Mouse (Mus musculus): ENCODE results near the gene Zfp9. TPM values are rescaled to one million over a fixed set of nuclear protein-coding genes. Genes with fewer than 3 reads are reported as not detected.

Gene Zfp9
- 21.9 and 27.5 TPM in 2 replicates for total RNA-seq (2014; rRNA removed)
- polyA plus RNA-seq (2015; fragmentation: Nextera tagmentation; extraction: Ambion mirVana), result 4.8 and 9.2 TPM in 2 replicates

DNA sequence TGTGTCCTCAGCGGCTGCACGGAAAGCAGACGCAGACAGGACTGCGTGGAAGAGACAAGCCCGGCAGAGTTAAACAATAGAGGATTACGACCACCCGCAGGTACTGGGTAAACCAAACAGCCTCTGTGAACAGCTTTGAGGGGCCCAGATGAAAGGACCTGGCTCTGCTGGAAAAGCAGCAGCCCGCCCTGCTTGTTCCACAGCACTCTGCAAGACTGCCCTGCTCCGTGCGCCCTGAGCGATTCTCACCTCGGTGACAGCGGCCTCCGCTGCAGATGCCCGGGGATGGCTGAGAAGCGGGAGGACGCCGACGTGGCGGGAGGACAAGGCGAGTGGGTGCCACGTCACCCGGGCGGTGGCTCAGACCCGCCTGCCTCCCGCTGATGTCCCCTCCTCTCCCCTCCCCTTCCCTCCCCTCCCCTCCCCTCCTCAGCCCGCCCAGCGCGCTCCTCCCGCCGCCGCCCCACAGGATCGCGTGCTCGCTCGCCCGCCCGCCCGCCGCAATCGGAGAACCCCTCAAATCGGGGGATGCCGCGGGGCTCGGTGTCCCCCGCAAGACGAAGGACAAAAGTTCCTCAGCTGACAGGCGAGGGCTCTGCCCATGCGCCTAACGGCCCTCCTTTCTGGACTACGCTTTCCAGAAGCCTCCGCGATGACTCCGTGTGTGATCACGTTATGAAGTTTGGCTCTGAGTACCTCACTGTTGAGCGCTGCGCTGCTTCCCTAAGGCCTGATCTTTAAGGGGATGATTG lies at the start of gene Zfp9:
Gene Zfp9 (minus strand): TSS at position 364 of the 752 bp plus-strand sequence.
- ATAC-seq (peak; percentile 96), DNase-seq (peak; percentile 90)
- H3K9ac ChIP-seq, result peak within 1 kb of the TSS; percentile 84
- no peak for TF ChIP-seq CTCF (IDR thresholded peaks at IDR 0.05; ENCODE audit: low read depth)
- H3K4me1 ChIP-seq (ENCODE audit: insufficient read depth), result peaks cover 14% of the 10 kb centered on the region
- H3K4me2 ChIP-seq (ENCODE audit: low read depth), result peak within 1 kb of the TSS; percentile 62
- 1% methylated on average over 48 of the region's 57 CpGs for WGBS
- peak within 1 kb of the TSS; percentile 77 for H3K4me3 ChIP-seq (ENCODE audit: low read depth, low read length)
- peak within 1 kb of the TSS; percentile 90 for H3K27ac ChIP-seq (ENCODE audit: low read depth, low read length)
- H3K27me3 ChIP-seq (ENCODE audit: insufficient read depth, low read length), result no peaks in the 10 kb centered on the region
- H3K36me3 ChIP-seq (ENCODE audit: insufficient read depth), result peaks cover 8% of the 10 kb centered on the region
- no peaks in the 10 kb centered on the region for H3K9me3 ChIP-seq (ENCODE audit: low read length)

DNA sequence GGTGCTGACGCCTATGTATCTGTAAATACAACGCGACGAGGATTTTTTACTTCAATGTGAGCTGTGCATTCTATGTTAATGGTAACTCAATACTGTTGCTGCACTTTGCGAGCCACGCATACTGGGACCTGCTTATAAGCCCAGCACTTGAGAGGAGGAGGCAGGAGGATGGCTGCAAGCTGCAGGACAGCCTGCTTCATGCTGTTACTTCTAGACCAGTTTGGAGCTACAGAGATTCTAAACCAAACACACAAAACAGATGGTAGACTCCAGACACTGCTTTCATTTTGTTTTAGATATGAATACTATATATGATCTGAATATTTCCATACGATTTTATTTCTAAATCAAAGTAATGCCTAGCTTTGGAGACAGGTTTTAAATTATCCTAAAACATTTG lies 41.5 kb upstream of the Zfp9 start:
- H3K4me3 ChIP-seq (ENCODE audit: low read depth, low read length), result no peak overlapping the region
- WGBS, result 89% methylated on average over 7 of the region's 7 CpGs
- peak; percentile 2 for DNase-seq
- no peaks in the 10 kb centered on the region for H3K27me3 ChIP-seq (ENCODE audit: insufficient read depth, low read length)
- ATAC-seq, result peak; percentile 59
- no peaks in the 10 kb centered on the region for H3K4me1 ChIP-seq (ENCODE audit: insufficient read depth)
- no peak overlapping the region for H3K27ac ChIP-seq (ENCODE audit: low read depth, low read length)
- H3K4me2 ChIP-seq (ENCODE audit: low read depth), result no peak overlapping the region
- no peak overlapping the region for H3K9ac ChIP-seq
- H3K9me3 ChIP-seq (ENCODE audit: low read length), result no peaks in the 10 kb centered on the region
- no peak for TF ChIP-seq CTCF (IDR thresholded peaks at IDR 0.05; ENCODE audit: low read depth)
- H3K36me3 ChIP-seq (ENCODE audit: insufficient read depth), result peaks cover 66% of the 10 kb centered on the region

DNA sequence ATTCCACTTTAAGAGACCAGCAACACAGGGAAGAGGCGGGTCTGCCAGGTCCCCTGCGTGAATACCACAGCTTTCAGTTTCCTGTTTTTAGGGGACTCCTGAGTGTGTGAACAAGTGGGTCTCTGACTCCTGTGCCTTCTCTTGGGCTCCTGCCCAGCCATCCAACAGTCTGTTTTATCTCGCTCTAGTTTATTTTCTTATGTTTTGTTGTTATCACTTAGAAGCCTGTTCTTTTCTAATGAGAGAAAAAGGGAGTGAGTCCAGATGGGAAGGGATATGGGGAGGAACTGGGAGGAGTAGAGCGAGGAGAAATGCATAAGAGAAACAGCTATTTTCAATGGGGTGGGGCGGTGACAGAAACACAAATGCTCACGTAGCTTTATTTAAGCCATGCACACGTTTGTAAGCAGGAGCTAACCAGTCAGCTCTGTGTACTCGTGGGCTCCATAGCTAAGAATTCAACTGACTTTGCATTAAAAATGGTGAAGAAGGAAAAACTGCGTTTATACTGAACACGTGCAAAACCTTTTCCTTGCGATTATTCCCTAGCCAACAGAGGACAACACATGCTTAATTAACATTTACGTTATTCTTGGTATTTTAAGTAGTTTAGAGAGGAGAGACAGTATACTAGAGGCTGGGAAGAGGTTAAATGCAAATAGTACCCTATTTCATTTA lies 34.4 kb upstream of the Zfp9 start:
- DNase-seq (no peak), ATAC-seq (no peak)
- Histone ChIP-seq H3K36me3 (ENCODE audit: insufficient read depth) (peaks cover 65% of the 10 kb centered on the region), H3K9ac (no peak overlapping the region), H3K27me3 (ENCODE audit: insufficient read depth, low read length) (no peaks in the 10 kb centered on the region), H3K4me1 (ENCODE audit: insufficient read depth) (no peaks in the 10 kb centered on the region), H3K4me2 (ENCODE audit: low read depth) (no peak overlapping the region), H3K27ac (ENCODE audit: low read depth, low read length) (no peak overlapping the region), H3K9me3 (ENCODE audit: low read length) (no peaks in the 10 kb centered on the region), H3K4me3 (ENCODE audit: low read depth, low read length) (no peak overlapping the region)
- 91% methylated on average over 12 of the region's 12 CpGs for WGBS
- TF ChIP-seq CTCF (IDR thresholded peaks at IDR 0.05; ENCODE audit: low read depth), result no peak

DNA sequence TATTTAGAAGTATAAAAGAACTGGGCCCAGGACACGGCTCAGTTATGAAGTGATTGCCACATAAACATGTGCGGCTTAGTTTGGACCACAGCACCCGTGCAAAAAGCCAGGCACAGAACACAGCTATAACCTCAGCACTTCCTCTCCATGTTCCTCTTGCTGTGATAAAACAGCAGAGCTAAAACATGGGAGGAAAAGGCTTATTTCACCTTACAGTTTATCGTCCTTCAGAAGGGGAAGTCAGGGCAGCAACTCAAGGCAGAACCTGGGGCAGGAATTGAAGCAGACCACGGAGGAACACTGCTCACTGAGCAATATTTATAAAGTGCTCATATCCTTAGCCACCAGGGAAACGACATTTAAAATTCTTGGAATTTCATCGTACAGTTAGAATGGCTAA lies 19.9 kb upstream of the Zfp9 start:
- WGBS, result 90% methylated on average over 7 of the region's 7 CpGs
- H3K9ac ChIP-seq, result no peak overlapping the region
- no peak for TF ChIP-seq CTCF (IDR thresholded peaks at IDR 0.05; ENCODE audit: low read depth)

DNA sequence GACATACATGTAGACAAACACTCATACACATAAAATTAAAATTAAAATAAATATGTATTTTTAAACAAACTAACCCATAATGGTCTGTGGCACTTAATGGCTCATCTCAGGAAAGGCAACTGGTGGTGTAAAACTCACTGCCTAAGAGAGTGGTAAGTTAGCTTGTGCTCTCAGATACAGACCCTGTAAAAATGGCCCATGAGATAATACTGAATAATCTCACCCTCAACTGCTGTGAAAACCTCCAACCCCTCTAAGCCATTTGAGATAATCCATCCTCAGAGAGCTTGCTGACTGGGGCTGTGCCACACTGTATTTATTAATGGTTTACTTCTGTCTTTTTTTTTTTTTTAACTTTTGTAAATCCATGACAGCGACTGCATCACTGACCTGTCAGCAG lies 3.0 kb upstream of the Zfp9 start:
- Histone ChIP-seq H3K4me1 (ENCODE audit: insufficient read depth) (peaks cover 9% of the 10 kb centered on the region), H3K27me3 (ENCODE audit: insufficient read depth, low read length) (no peaks in the 10 kb centered on the region; the same call in 1 of the 2 replicates), H3K27ac (ENCODE audit: low read depth, low read length) (no peak overlapping the region), H3K4me2 (ENCODE audit: low read depth) (no peak overlapping the region), H3K4me3 (ENCODE audit: low read depth, low read length) (no peak overlapping the region), H3K9ac (no peak overlapping the region), H3K36me3 (ENCODE audit: insufficient read depth) (no peaks in the 10 kb centered on the region), H3K9me3 (ENCODE audit: low read length) (no peaks in the 10 kb centered on the region)
- 86% methylated on average over 1 of the region's 1 CpGs for WGBS
- ATAC-seq (no peak), DNase-seq (no peak)
- TF ChIP-seq CTCF (IDR thresholded peaks at IDR 0.05; ENCODE audit: low read depth), result no peak

More for the DNA sequence above, 19.9 kb upstream of the Zfp9 start:
- ATAC-seq, result no peak
- Histone ChIP-seq H3K36me3 (ENCODE audit: insufficient read depth) (peaks cover 12% of the 10 kb centered on the region), H3K27ac (ENCODE audit: low read depth, low read length) (no peak overlapping the region), H3K9me3 (ENCODE audit: low read length) (no peaks in the 10 kb centered on the region), H3K4me3 (ENCODE audit: low read depth, low read length) (no peak overlapping the region), H3K27me3 (ENCODE audit: insufficient read depth, low read length) (no peaks in the 10 kb centered on the region), H3K4me2 (ENCODE audit: low read depth) (no peak overlapping the region), H3K4me1 (ENCODE audit: insufficient read depth) (no peaks in the 10 kb centered on the region)
- DNase-seq, result no peak

DNA sequence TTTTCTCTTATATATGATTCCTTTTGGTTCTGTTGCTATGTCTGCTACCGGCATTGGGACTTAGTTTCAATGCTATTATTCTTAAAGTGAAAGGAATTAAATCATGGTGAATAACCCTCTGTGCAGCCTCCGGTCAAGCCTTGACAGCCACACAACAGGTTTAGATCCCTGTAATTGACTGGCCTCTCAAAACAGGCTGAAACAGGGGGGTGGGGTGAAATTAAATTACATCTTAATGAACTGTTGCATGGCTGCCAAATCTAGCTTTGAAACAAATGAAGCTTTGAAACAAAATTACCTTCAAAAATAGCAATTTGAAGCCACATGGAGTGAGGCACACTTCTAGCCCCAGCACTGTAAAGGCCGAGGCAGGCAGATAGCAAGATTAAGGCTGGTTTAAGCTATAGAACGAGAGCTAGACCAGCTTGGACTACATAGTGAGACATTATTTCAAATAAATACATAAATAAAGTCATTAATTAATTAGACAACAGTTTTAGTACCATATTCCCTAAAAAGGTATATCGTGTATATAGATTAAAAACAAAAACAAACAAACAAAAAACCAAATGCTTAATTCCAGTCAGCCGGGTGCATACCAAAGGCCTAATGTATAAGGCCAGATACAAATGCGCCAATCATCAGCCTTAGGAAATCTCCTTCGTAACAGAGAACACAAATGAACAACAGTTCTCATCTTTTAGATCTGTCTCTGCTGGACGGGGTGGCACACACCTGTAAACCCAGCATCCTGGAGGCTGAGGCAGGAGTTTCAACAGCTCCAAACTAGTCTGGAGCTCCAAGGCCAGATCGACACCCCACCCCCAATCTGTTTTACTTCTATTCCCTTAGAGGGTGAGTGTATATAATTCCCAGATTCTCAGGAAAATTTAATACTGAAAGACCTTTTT lies 990 bp downstream of the Zfp9 start:
- Histone ChIP-seq H3K9me3 (ENCODE audit: low read length) (no peaks in the 10 kb centered on the region), H3K27ac (ENCODE audit: low read depth, low read length) (peak overlapping the region; percentile 90; the same call in 1 of the 2 replicates), H3K36me3 (ENCODE audit: insufficient read depth) (peaks cover 8% of the 10 kb centered on the region), H3K4me1 (ENCODE audit: insufficient read depth) (peaks cover 14% of the 10 kb centered on the region), H3K4me2 (ENCODE audit: low read depth) (peak overlapping the region; percentile 62), H3K27me3 (ENCODE audit: insufficient read depth, low read length) (no peaks in the 10 kb centered on the region), H3K9ac (peak overlapping the region; percentile 84), H3K4me3 (ENCODE audit: low read depth, low read length) (peak overlapping the region; percentile 77)
- WGBS, result 8% methylated on average over 10 of the region's 10 CpGs
- DNase-seq, result peak; percentile 4
- TF ChIP-seq CTCF (IDR thresholded peaks at IDR 0.05; ENCODE audit: low read depth), result no peak
- ATAC-seq, result peak; percentile 9; the same call in 1 of the 2 replicates
